ENCODE assay signal across 19 mouse cellular contexts in the genomic region with DNA sequence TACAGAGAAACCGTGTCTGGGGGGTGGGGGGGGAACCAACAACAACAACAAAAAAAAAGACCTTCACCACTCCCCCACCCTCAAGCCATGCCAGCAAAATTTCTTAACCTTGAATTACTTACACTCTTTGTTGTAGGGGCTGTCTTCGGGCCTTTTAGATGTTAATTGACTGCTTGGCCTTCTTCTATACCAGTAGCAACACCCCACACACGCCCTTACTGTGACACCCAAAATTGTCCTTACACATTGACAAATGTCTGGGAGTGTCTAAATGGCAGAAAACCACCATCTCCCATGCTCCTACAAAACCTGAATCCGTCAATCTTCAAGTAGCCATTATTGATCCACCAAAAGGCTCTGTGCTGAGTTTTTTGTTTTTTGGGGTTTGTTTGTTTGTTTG. TPM values are rescaled to one million over a fixed set of nuclear protein-coding genes. Genes with fewer than 3 reads are reported as not detected.
"Had no signal": no experiment of that assay in that cellular context is flagged by ENCODE, and none has a peak within 500 bp of the region (broad histone marks: within the 10 kb centered on the region; RNA-seq: fewer than 3 reads in every experiment).

No protein-coding gene starts in this region.

- H3K27me3 ChIP-seq: limb, embryonic 13.5 days; midbrain, embryonic 12.5 days; midbrain, embryonic 15.5 days; neural tube, embryonic 13.5 days had no signal

- H3K9me3 ChIP-seq: limb, embryonic 10.5 days; limb, embryonic 13.5 days; midbrain, embryonic 12.5 days; midbrain, embryonic 15.5 days; neural tube, embryonic 13.5 days had no signal

- H3K4me2 ChIP-seq: limb, embryonic 13.5 days; midbrain, embryonic 12.5 days; midbrain, embryonic 15.5 days; neural tube, embryonic 13.5 days had no signal

- ATAC-seq: midbrain, embryonic 15.5 days had no signal

- H3K9ac ChIP-seq: limb, embryonic 13.5 days; midbrain, embryonic 12.5 days; midbrain, embryonic 15.5 days; neural tube, embryonic 13.5 days had no signal

- H3K4me3 ChIP-seq: limb, embryonic 10.5 days; limb, embryonic 13.5 days; midbrain, embryonic 12.5 days; midbrain, embryonic 15.5 days; neural tube, embryonic 13.5 days had no signal

- H3K27ac ChIP-seq: limb, embryonic 10.5 days; limb, embryonic 13.5 days; macrophage; midbrain, embryonic 12.5 days; midbrain, embryonic 15.5 days had no signal

- DNase-seq: kidney, adult 18-20 months; kidney, adult 9 months; kidney, postnatal 14 days; kidney, postnatal 4 days; lung, adult 2 months; lung, postnatal 14 days; thymus, adult 2 months; thymus, postnatal 14 days; thymus, postnatal 4 days had no signal

- H3K36me3 ChIP-seq: midbrain, embryonic 15.5 days had no signal

RNA-seq across cellular contexts. Expression of a gene that starts 34.2 kb away (rescaled TPM):
- polyA plus RNA-seq: macrophage had no signal

RNA-seq across cellular contexts. Expression of a gene that starts 53.1 kb away (rescaled TPM):
- polyA plus RNA-seq: kidney, embryonic 16.5 days; limb, embryonic 10.5 days; limb, embryonic 13.5 days; lung, embryonic 16.5 days; macrophage; midbrain, embryonic 12.5 days; midbrain, embryonic 15.5 days; neural tube, embryonic 13.5 days; small intestine, adult 2 months; stomach, embryonic 14.5 days had no signal
